Mouse (Mus musculus) monocyte, adult 5-6 weeks (primary cell): ENCODE results near the gene Lrrc1. TPM values are rescaled to one million over a fixed set of nuclear protein-coding genes. Genes with fewer than 3 reads are reported as not detected.

Experiments used
- ATAC-seq: fragments of 153-309, 156-312 bp; replicated peaks from 2 replicates; pipeline ENCODE4 v1.8.0; 2017; ENCODE audit warnings: mild to moderate bottlenecking; ENCODE audit not compliant: low TSS enrichment, insufficient number of reproducible peaks, severe bottlenecking, poor library complexity, low FRiP score
- total RNA-seq: library from RNA; stranded (forward); fragments of 200-1000, 200-491, 200-594 nt; gene quantifications from 3 replicates; pipeline ENCODE4 v1.2.3, GENCODE M21; 2017

Lrrc1 gene
- total RNA-seq, 1 experiment from 2014 or later: 4.6 TPM

DNA sequence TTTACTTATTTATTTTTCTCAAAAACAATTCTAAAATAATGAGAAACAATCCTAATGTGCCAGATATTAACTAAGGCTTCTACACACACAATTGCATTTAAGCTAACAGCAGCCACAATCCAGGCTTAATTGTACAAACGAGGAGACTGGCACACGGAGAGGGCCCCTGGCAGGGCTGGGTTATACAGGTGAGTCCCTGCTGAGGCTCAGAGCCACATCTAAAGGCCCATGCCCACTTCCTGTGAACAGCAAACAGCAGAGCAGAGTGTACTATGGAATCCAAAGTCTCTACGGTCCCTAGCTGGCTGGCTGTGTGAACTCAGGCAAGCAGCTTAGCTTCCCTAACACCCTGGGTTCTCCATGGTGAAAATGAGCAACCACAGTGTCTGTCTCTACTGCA, 30.8 kb downstream of the Lrrc1 start:
- no peak for ATAC-seq

DNA sequence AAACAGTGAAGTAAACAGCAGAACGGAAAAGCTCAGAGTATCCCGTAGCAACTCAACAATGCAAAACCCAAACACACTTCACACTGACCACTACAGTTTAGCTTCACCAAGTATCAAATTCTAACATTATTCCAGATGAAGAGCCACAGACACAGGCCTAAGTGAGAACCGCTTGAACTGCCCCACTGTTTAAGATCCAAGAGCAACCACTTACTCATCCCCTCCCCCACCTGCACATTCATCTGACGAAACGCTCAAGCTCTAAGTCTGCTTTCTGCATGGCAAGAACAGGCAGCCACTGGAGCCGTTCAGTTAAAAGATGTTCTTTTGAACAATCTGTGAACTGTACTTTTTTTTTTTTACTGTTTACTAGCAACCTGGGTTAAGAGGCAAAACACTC, 32.5 kb downstream of the Lrrc1 start:
- no peak for ATAC-seq

DNA sequence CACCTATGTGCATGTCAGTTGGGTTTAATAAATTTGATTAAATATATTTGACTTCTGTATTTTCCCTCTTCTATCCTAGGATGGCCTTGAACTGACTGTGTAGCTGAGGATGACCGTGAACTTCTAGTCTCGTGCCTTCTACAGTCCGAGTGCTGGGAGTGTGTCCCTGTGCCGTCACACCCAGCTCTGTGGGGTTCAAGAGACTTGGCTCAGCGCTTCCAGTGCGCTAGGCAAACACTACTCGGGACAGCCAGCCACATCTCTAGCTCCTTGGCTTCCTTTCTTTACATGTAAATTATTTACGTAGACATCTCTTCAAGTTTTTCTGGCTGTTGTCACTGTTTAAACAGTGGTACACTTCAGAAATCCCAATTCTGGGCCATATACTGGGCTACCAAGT, 34.1 kb downstream of the Lrrc1 start:
- no peak for ATAC-seq

DNA sequence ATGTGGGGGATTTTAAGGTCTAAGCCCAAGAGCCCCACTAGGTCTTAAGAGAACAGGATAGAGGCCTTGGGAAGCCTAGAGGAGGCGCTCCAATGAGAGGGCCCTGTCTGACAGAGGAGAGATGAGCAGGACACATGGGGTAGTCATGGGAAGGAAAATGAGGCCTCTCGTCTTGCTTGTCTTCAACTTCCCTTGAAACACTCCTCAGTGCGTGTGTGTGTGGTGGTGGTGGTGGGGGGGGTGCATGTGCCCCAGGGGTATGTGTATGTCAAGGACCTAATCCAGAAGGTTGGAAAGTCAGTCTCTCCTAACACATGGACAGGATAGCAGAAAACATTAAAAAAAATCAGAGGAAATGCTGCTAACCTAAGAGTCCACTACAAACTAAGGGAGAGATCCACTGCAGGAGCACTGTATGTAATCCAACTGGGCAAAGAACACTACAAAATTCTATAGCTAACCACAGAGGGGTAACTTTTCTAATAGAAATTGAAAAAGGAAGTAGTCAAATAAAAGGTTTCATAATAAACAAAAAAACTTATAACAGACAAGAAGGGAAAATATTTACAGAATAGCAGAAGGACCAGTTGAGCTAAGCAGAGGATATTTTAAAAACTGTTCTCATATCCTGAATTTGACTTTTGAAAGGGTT, 36.8 kb downstream of the Lrrc1 start:
- ATAC-seq: no peak

DNA sequence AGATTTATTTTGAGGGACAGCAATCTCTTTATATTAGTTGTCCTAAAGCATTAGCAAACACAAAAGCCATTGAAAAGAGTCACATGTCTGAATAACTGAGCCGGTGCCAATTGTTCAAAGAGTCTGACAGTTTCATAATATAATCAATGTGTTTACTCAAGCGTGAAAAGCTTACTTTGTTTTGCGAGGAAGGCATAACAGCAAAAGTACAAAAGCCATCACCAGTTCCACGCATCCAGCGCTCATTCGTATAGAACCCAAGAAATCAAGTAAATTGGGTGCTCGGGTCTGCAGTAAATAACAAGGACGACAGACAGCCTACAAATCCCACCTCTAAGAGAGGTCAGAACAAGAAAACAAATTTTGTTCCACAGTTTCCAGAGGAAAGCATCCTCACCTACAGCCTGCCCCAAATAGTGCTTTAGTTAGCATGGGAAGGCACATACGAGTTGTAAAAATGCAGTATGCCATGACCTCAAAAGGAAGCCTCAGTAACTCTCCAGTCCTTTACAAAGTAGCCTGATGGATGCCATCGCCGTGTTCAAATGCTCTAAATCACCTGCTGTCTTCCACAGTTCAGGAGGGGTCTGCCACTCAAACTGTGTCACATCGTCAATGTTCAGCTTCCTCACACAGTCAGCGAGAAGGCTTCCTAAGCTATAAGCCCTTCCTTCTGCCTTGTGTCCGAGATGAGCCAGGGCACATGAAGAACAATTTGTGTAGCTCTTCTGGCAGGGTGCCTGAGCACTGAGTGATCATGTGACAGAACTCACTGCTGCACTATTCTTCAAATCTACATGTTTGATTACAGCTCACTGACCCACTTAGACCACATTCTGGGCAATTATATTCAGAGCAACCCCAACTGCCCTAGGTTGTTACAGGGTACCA, 41.9 kb downstream of the Lrrc1 start:
- no peak for ATAC-seq

DNA sequence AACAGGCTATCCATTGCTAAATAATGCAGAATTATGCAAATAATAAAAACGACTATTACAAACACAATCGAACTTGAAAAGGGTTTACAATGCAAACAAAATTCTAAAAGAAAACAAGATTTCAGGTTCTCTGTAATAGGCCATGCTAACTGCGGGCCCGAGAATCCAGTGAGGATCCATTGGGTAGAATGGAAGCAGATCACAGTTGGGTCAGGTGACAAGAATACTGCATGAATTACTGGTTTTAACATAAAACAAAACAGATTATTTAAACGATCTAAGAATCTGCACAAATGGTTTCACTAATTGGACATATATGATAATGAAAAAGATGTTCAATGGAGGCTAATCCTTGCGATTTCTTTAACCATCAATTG, 42.5 kb downstream of the Lrrc1 start:
- no peak for ATAC-seq

DNA sequence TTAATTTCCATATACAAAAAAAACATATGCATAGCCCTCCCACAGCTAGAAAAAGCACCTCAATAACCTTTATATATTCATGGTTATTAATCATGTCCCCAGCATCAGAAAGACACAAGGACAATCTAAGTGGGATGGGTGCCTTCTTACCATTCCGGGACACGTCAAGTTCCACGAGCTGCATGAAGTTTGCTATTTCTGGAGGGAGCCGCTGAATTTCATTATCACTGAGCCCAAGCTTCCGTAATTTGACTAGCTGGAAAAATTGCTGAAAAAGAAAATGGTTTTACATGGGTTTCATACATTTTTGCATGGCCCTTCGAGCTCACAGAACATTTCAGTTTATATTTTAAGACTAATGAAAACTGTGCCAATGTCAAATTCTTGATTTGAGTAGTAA, 45.6 kb downstream of the Lrrc1 start:
- no peak for ATAC-seq

DNA sequence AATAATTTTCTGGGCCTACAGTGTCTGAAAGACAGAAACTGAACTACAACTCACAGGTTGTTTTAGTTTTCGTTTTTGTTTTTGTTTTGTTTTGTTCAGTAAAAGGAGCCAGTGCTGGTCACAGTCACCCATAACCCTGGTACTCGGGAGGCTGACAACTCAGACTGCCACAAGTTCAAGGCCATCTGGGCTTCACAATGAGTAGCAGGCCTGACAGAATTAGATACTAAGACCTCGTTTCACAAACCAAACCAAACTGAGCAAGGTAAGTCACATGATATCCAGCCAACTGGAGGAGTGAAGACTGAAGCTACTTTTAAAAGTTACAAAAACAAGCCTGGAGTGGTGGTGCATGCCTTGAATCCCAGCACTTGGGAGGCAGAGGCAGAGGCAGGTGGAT, 46.3 kb downstream of the Lrrc1 start:
- no peak for ATAC-seq

DNA sequence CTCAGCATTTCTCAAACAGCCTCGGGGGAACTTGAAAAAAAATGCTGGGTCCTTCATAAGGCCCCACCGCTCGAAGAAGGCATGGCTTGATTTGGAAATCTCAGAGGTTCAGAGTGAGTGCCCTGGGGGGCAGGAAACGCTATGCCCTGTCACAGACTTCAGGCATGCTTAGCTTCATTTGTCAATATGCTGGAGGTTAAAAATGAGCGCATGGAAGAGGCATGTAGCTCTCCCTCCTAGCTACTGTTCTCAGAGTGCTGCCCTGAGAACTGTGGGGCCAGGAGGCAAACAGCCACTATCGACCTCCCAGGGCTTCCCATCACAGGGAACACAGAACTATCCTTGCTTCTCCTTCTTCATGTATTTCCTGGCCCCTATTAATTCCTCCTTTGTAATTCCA, 47.5 kb downstream of the Lrrc1 start:
- ATAC-seq: no peak

DNA sequence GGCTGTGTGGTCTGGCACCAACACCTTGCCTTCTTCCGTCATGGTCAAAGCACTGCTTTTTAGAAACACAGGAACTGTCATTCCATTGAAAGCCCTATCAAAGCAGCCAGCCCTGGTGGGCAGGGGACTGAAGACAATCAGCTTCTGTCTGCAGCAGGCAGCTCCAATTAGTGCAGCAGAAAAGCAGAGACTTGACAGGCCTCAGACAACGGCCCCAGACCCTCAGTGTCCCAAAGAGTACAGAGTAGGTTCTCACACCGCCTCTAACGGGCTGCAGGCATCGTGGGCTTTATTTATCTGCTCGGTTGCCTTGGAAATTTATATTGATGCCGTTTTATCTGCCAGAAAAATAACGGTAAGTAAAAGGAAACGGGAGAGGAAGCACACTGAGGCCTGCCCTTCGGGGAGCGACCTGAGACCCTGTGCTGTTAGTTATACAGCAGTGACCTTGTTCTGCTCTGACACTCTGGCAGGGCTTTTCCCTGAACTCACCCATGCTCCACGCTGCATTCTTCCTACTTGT, 48.1 kb downstream of the Lrrc1 start:
- ATAC-seq: no peak

DNA sequence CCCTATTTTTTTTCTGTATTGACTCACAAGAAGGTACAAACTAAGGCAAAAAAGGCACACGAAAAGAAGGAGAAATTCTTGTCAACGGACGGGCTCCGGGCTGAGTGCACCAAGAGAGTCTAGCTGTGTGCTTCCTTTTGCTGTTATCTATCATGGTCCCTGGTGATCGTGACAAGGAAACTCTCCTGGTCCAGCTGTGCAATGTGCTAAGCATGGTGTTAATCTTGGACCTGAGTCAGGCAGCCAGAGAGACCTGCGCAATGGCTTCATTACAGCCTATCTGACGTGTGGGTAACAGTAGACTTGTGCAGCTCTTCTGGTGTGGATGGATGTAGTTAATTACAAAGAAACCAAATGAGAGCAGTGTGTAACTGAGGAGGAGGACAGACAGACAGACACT, 50.4 kb downstream of the Lrrc1 start:
- ATAC-seq: no peak

DNA sequence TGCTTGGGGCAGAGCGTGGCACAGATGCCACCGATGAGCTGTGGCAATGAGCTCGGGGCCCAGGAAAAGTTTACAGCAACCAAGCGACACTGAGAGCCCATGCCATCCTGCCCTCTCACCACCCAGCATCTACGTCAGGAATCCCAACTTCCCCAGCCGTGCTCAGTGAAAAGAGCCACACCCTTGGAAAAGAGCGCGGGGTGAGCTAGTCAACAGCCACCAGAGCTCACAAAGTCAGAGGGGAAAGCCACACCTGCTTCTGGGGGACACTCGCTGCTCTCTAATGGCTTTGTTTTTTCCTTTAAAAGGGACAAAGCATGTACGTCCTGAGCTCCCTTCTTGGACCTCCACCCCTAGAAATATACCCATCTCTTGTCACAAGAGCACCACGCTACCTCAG, 56.1 kb downstream of the Lrrc1 start:
- ATAC-seq: no peak

DNA sequence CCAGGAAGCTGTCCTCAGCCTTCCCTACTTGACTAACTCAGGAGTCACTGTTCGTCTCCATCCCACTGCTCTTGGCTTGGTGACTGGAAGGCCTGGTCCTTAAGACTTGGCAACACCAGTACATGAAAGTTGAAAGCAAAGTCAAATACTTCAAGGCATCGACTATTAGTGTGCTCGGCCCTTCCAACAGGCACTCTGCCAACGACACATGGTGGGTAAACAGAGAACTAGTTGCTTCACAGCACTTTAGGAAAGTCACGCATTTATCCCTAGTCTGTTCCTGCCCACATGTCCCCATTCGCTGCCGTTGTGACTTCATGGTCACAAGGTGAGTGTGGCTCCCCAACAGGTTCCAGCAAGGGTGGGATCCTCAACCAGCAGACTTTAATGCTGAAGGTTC, 57.2 kb downstream of the Lrrc1 start:
- ATAC-seq: no peak

DNA sequence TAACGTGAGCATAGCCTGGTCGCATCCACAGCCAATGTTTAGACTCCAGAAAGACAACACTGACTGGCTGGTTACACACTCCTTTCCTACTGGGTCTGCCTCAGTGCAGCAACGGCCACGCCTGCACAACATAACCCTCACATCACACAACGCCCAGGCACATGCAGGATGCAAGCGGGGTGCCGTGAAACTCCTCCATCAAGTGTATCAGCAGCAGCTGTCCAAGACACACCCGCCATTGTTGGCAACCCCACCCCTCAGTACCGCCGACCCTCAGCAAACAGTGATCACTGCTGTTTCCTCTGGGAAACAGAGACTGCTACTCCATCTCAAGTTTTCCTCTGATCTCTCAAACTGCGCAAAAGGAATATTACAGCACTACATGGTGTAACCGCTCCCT, 58.8 kb downstream of the Lrrc1 start:
- no peak for ATAC-seq

DNA sequence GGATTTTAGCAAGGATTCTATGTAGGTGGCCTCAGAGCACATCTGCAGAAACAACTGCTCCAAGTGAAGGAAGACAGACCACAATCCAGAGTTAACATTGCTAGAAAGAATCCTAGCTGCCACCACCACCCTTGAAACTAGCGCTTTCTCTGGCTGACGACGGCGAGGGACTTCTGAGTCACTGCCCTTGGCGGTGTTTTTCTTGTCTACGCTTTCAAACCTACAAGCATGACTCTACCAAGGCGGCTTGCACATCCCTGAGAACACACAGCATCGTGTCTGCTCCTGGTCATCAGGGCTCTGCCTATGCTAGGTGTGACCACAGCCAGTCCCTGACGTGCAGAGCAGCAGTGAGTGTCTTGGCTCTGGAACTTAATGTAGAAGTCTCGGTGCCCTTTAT, 59.9 kb downstream of the Lrrc1 start:
- ATAC-seq: no peak

DNA sequence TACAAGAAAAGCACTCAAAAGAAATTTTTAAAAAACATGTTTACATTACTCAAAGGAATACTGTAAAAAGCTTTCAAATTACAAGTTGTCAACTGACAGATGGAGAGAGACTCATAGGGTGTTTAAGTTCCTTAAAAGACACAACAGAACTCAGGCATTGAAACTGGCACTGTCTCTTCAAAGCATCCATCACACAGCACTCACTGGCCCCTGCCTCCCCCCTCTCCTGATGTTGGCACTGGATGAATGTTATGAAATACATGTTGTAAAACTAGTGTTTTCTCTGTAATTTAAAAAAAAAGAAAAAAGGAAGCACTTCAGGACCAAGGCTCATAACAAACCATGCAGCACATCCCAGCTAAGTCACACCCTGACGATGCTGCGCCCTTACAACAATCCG, 61.1 kb downstream of the Lrrc1 start:
- no peak for ATAC-seq

DNA sequence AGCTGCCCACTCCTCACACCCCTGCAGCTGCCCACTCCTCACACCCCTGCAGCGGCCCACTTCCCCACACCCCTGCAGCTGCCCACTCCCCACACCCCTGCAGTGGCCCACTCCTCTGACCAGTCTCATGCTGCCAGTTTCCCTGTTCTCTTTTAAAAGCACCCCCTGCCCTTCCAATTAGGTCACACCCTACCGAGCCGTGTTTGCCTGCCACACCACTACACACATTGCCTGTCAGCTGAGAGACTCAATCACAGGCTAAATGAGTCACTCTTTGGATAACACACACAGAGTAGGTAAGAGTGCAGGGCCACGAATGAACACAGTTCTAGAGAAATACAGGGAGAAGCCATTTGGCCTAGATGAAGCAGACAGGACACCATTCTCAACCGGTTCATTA, 62.4 kb downstream of the Lrrc1 start:
- no peak for ATAC-seq

DNA sequence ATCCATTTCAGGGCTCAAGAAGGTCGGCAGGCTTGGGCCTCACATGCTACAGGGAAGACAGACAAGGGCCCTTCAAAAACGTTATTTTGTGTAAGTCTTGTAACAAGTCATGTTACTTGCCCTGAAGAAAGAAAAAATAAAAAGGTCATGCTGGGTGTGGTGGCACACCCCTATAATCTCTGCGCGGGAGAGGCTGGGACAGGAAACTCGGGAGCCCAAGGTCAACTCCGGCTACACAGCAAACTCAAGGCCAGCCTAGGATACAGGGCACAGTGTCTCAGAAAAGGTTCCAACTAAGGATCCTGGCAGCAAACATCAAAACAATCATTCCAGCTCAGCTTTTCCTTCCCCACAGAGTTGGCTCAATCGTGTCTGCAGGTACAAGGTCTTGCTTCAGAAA, 63.3 kb downstream of the Lrrc1 start:
- no peak for ATAC-seq

DNA sequence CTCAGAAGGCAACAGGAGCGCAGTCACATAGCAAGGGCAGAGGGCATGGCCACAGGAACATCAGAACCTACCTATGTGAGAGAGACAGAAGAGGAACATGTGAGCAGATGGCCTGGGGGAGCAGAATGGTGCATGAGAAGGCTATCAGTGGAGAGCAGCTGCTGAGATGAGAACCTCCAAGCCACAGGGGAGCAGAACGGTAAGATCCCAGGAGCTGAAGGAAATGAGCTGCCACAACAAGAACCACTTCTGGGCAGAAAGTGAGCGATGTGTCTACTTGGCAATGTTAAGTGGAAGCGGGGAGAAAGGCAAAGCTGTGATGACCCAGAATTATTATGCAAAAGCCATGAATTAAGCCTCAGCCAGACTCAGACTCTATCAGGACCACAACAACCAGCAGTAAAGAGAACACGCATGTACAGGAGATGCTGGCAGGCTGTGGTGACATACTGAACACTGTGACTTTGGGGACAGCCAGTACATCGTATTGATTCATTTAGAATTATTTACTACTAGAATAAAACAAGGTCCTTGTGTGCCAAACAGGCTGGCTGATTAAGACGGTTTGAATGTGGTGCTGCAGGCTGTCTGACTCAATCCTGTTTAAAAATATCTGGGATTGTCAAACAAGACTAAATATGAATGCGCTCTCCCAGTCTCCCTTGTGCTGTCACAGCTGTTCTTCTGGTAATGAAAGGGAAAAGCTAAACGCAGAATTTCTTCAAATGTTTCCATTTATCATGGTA, 63.9 kb downstream of the Lrrc1 start:
- ATAC-seq: no peak

DNA sequence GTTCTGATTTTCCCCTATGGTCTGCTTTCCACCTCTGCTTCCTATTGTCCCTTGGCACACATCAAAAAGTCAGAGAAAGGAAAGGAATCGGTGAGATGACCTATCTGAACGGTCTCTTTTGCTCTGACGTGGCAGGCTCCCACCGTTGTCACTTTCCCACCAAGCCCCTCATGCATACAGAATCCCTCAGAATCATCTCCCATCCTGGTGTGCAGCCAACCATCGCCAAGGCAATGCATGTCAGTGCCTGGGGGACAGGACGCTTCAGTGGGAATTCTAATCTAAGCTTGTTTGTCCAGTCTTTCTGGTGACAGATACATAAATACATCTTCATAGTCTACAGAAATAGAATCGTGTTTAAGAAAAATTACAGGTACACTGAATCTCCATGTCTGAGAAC, 64.7 kb downstream of the Lrrc1 start:
- no peak for ATAC-seq
